In the genomic region with DNA sequence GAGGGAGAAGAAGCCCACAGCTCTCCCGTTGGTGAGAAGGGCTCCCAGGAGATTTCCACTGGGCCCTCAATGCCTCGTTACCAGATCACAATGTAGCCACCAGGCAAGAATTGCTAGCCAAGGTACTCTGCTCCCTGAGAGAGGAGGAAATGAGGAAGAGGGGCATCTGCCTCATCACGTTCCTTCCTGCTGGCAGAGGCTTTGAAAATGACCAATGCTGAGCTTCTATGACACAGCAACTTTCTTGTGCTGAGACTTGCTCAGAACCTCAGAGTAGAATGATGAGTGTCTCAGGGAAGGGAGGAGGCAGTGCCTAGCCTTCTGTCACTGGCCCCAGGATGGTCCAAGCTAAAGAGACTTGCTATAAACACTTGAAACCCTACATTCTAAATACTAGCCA, we compare ENCODE assay signal across 21 mouse cellular contexts.
DNase-seq lines count a peak whose midpoint lies in the region; ATAC-seq and TF ChIP-seq lines count a peak whose summit lies in the region.
"Had no signal": no experiment of that assay in that cellular context is flagged by ENCODE, and none has a peak within 500 bp of the region (broad histone marks: within the 10 kb centered on the region; RNA-seq: fewer than 3 reads in every experiment).

No protein-coding gene starts in this region.

- H3K4me1 ChIP-seq in liver, postnatal 0 days (ENCODE audit: insufficient read depth): no peaks in the 10 kb centered on the region
- no peaks in the 10 kb centered on the region for H3K4me1 ChIP-seq in MEL (ENCODE audit: control insufficient read depth in 1 of 2, insufficient read depth in 2 of 2, low read length in 2 of 2)
- peaks cover 30% of the 10 kb centered on the region for H3K4me1 ChIP-seq in megakaryocyte, embryonic 14.5 days
- peaks cover 11% of the 10 kb centered on the region; the same call in 1 of the 2 replicates for H3K4me1 ChIP-seq in forebrain, embryonic 11.5 days (replicated peaks; ENCODE audit: control insufficient read depth, insufficient read depth, low read length)
- peaks cover 7% of the 10 kb centered on the region; the same call in 1 of the 2 replicates for H3K4me1 ChIP-seq in kidney, embryonic 16.5 days (ENCODE audit: insufficient read depth, low read length)

- H3K9me3 ChIP-seq in liver, postnatal 0 days (ENCODE audit: low read length): no peaks in the 10 kb centered on the region
- H3K9me3 ChIP-seq in MEL (replicated peaks; ENCODE audit: insufficient read depth, low read length): no peaks in the 10 kb centered on the region
- H3K9me3 ChIP-seq in megakaryocyte, embryonic 14.5 days: no peaks in the 10 kb centered on the region; the same call in 1 of the 2 replicates
- no peaks in the 10 kb centered on the region for H3K9me3 ChIP-seq in forebrain, embryonic 11.5 days (ENCODE audit: control insufficient read depth, low read length)
- no peaks in the 10 kb centered on the region for H3K9me3 ChIP-seq in kidney, embryonic 16.5 days (ENCODE audit: low read length)
- H3K9me3 ChIP-seq: embryonic facial prominence, embryonic 13.5 days; forebrain, embryonic 13.5 days; heart, embryonic 13.5 days; hindbrain, embryonic 13.5 days had no signal

- no peak for TF ChIP-seq CTCF in liver, postnatal 0 days (IDR thresholded peaks at IDR 0.05; ENCODE audit: low read depth)
- no peak for TF ChIP-seq CTCF in MEL (IDR thresholded peaks at IDR 0.05 in 2 of 3, conservative IDR thresholded peaks at IDR 0.05 in 1 of 3; ENCODE audit: control insufficient read depth in 1 of 3, insufficient read depth in 1 of 3, low read depth in 2 of 3, low read length in 3 of 3, poor library complexity in 1 of 3, severe bottlenecking in 1 of 3)

- H3K27me3 ChIP-seq in liver, postnatal 0 days (ENCODE audit: insufficient read depth, low read length): peaks cover 30% of the 10 kb centered on the region
- no peaks in the 10 kb centered on the region; a peak in 2 of 4 replicates for H3K27me3 ChIP-seq in MEL (ENCODE audit: control insufficient read depth in 1 of 2, insufficient read depth in 2 of 2, low read length in 2 of 2)
- H3K27me3 ChIP-seq in megakaryocyte, embryonic 14.5 days (replicated peaks): peaks cover 63% of the 10 kb centered on the region
- peaks cover 28% of the 10 kb centered on the region for H3K27me3 ChIP-seq in forebrain, embryonic 11.5 days (ENCODE audit: control insufficient read depth, insufficient read depth, low read length)
- peaks cover 51% of the 10 kb centered on the region for H3K27me3 ChIP-seq in kidney, embryonic 16.5 days (ENCODE audit: insufficient read depth, low read length)

- 25% methylated on average over 3 of the region's 3 CpGs for WGBS in liver, postnatal 0 days (ENCODE audit: insufficient replicate concordance)
- 48% methylated on average over 3 of the region's 3 CpGs for WGBS in forebrain, embryonic 11.5 days
- 49% methylated on average over 3 of the region's 3 CpGs for WGBS in kidney, embryonic 16.5 days

- DNase-seq in liver, postnatal 0 days: peak; percentile 6
- DNase-seq in liver (no peak), MEL (ENCODE audit: low read depth, low spot score) (peak; percentile 18)
- no peak for DNase-seq in forebrain, embryonic 11.5 days (ENCODE audit: low spot score)
- no peak for DNase-seq in layer of hippocampus, adult 9-10 months (ENCODE audit: low spot score)
- DNase-seq: adrenal gland, postnatal 10 days; cerebellum, adult 11 months; cerebellum, adult 8-10 months; cerebellum, postnatal 14 days; forebrain, postnatal 0 days; gastrocnemius, adult 2 months; gastrocnemius, postnatal 25 days; heart, adult 11 months; heart, postnatal 36 days had no signal

- no peak for TF ChIP-seq POLR2A in MEL (IDR thresholded peaks at IDR 0.05; ENCODE audit: control insufficient read depth in 1 of 2, insufficient read depth in 1 of 2, low read depth in 1 of 2, low read length in 2 of 2, poor library complexity in 1 of 2)

- no peaks in the 10 kb centered on the region for H3K79me2 ChIP-seq in MEL (ENCODE audit: control insufficient read depth, insufficient read depth, low read length, poor library complexity)

- TF ChIP-seq RAD21 in MEL (IDR thresholded peaks at IDR 0.05; ENCODE audit: low read depth, low read length): no peak

- H3K36me3 ChIP-seq in liver, postnatal 0 days (replicated peaks; ENCODE audit: insufficient read depth, low read length): no peaks in the 10 kb centered on the region
- H3K36me3 ChIP-seq in MEL (ENCODE audit: control insufficient read depth in 1 of 2, insufficient read depth in 2 of 2, low read length in 2 of 2): no peaks in the 10 kb centered on the region
- no peaks in the 10 kb centered on the region for H3K36me3 ChIP-seq in megakaryocyte, embryonic 14.5 days (replicated peaks; ENCODE audit: low read length)
- H3K36me3 ChIP-seq in forebrain, embryonic 11.5 days (ENCODE audit: control insufficient read depth, insufficient read depth, low read length): no peaks in the 10 kb centered on the region
- no peaks in the 10 kb centered on the region for H3K36me3 ChIP-seq in kidney, embryonic 16.5 days (ENCODE audit: insufficient read depth, low read length)
- H3K36me3 ChIP-seq: embryonic facial prominence, embryonic 13.5 days; heart, embryonic 13.5 days; hindbrain, embryonic 13.5 days had no signal

- no peak for TF ChIP-seq EP300 in liver, postnatal 0 days (IDR thresholded peaks at IDR 0.05; ENCODE audit: low read depth)
- no peak for TF ChIP-seq EP300 in MEL (IDR thresholded peaks at IDR 0.05; ENCODE audit: low read depth in 1 of 2, low read length in 2 of 2)

- H3K27ac ChIP-seq in liver, postnatal 0 days (ENCODE audit: low read depth): no peak overlapping the region
- no peak overlapping the region for H3K27ac ChIP-seq in MEL (ENCODE audit: control insufficient read depth, low read depth, low read length)
- H3K27ac ChIP-seq in forebrain, embryonic 11.5 days (ENCODE audit: low read depth, low read length): no peak overlapping the region
- no peak overlapping the region for H3K27ac ChIP-seq in kidney, embryonic 16.5 days (ENCODE audit: low read length)
- H3K27ac ChIP-seq: embryonic facial prominence, embryonic 13.5 days; forebrain, embryonic 13.5 days; gastrocnemius, adult 2 months; heart, embryonic 13.5 days; hindbrain, embryonic 13.5 days; hindbrain, postnatal 0 days had no signal

- H3K4me2 ChIP-seq in liver, postnatal 0 days (ENCODE audit: low read depth, low read length): no peak overlapping the region
- H3K4me2 ChIP-seq in forebrain, embryonic 11.5 days (ENCODE audit: low read depth, low read length, severe bottlenecking): no peak overlapping the region
- H3K4me2 ChIP-seq in kidney, embryonic 16.5 days (replicated peaks; ENCODE audit: low read depth, low read length): no peak overlapping the region
- H3K4me2 ChIP-seq: embryonic facial prominence, embryonic 13.5 days; forebrain, embryonic 13.5 days; heart, embryonic 13.5 days; hindbrain, embryonic 13.5 days had no signal

- H3K9ac ChIP-seq in liver, postnatal 0 days (replicated peaks): no peak overlapping the region
- no peak overlapping the region for H3K9ac ChIP-seq in MEL (ENCODE audit: control insufficient read depth, low read depth, low read length, poor library complexity, severe bottlenecking)
- no peak overlapping the region for H3K9ac ChIP-seq in forebrain, embryonic 11.5 days (ENCODE audit: low read length)
- no peak overlapping the region for H3K9ac ChIP-seq in kidney, embryonic 16.5 days (replicated peaks; ENCODE audit: low read length)
- H3K9ac ChIP-seq: embryonic facial prominence, embryonic 13.5 days; forebrain, embryonic 13.5 days; forebrain, postnatal 0 days; heart, embryonic 13.5 days; hindbrain, embryonic 13.5 days had no signal

- ATAC-seq in liver, postnatal 0 days: no peak
- ATAC-seq in forebrain, embryonic 11.5 days (replicated peaks; ENCODE audit: low FRiP score): no peak
- ATAC-seq in kidney, embryonic 16.5 days (ENCODE audit: low FRiP score, low TSS enrichment): no peak
- ATAC-seq: forebrain, embryonic 13.5 days; forebrain, postnatal 0 days; hindbrain, postnatal 0 days had no signal

- no peak overlapping the region for H3K4me3 ChIP-seq in liver, postnatal 0 days (ENCODE audit: low read depth, low read length)
- no peak overlapping the region for H3K4me3 ChIP-seq in MEL (ENCODE audit: control insufficient read depth in 1 of 2, insufficient read depth in 1 of 2, low read depth in 2 of 2, low read length in 2 of 2)
- peak overlapping the region; percentile 68 for H3K4me3 ChIP-seq in megakaryocyte, embryonic 14.5 days (replicated peaks)
- no peak overlapping the region for H3K4me3 ChIP-seq in forebrain, embryonic 11.5 days (ENCODE audit: low read depth, low read length)
- H3K4me3 ChIP-seq in kidney, embryonic 16.5 days (ENCODE audit: low read length): no peak overlapping the region
- H3K4me3 ChIP-seq: embryonic facial prominence, embryonic 13.5 days; forebrain, embryonic 13.5 days; gastrocnemius, adult 2 months; heart, embryonic 13.5 days; hindbrain, embryonic 13.5 days had no signal

TF ChIP-seq in MEL, 35 proteins besides CTCF, POLR2A, EP300 and RAD21:
- no peak for TF ChIP-seq ETS1 (IDR thresholded peaks at IDR 0.05; ENCODE audit: low read depth, low read length)
- TF ChIP-seq GABPA (IDR thresholded peaks at IDR 0.05; ENCODE audit: low read depth, low read length): no peak
- no peak for TF ChIP-seq HCFC1 (IDR thresholded peaks at IDR 0.05; ENCODE audit: low read depth, low read length)
- no peak for TF ChIP-seq KAT2A (conservative IDR thresholded peaks at IDR 0.05; ENCODE audit: low read depth, low read length)
- no peak for TF ChIP-seq MAZ (IDR thresholded peaks at IDR 0.05; ENCODE audit: low read depth, low read length)
- TF ChIP-seq ZMIZ1 (IDR thresholded peaks at IDR 0.05; ENCODE audit: low read depth, low read length): no peak

Comparison
In these comparisons a context has a peak if more than half of its experiments do, and no peak if none do; other contexts are left out.
1. DNase-seq: peak in liver, postnatal 0 days (single experiment) and MEL (single experiment); none in liver (single experiment), forebrain, embryonic 11.5 days (single experiment) and layer of hippocampus, adult 9-10 months (single experiment).